Mouse (Mus musculus) heart, adult 2 months (tissue): ENCODE measurements around the gene Akap10.

Experiments
- CTCF ChIP-seq: fragments of 200-600 bp; IDR thresholded peaks from 2 replicates; pipeline ENCODE4 v1.8.1; 2022; ENCODE audit warnings: antibody characterized with exemption, mild to moderate bottlenecking, moderate library complexity
- POLR2A ChIP-seq: fragments of 200-500 bp; IDR thresholded peaks from 2 replicates; pipeline ENCODE4 v1.6.1; 2011; ENCODE audit warnings: mild to moderate bottlenecking, low read depth, low read length, control low read depth; ENCODE audit not compliant: insufficient read depth

GRCm38 (mm10) chr11:61930640-61931586 is 861 bp upstream of the Akap10 start:
- TF ChIP-seq CTCF: no peak
- no peak for TF ChIP-seq POLR2A
